Mouse (Mus musculus): ENCODE data around the gene Ccer1. TPM values are rescaled to one million over a fixed set of nuclear protein-coding genes. Genes with fewer than 3 reads are reported as not detected.

Ccer1 gene
- total RNA-seq (2014; rRNA removed; ENCODE audit: low replicate concordance) (not detected in 2 replicates), polyA plus RNA-seq (2015; fragmentation: Nextera tagmentation; extraction: Ambion mirVana) (not detected in 2 replicates)

- DNase-seq (ENCODE audit: low spot score) (no peak), ATAC-seq (ENCODE audit: insufficient read depth, low read depth) (peak; percentile 49; the same call in 1 of the 2 replicates)
- WGBS = 71% methylated on average over 19 of the region's 20 CpGs
- no peak within 1 kb of the TSS for H3K4me3 ChIP-seq (ENCODE audit: low read depth, low read length)
- no peaks in the 10 kb centered on the region for H3K27me3 ChIP-seq (ENCODE audit: control insufficient read depth, insufficient read depth, low read length)
- H3K27ac ChIP-seq (ENCODE audit: low read depth) = no peak within 1 kb of the TSS
- TF ChIP-seq EP300 (IDR thresholded peaks at IDR 0.05; ENCODE audit: low read depth) (no peak), CTCF (IDR thresholded peaks at IDR 0.05; ENCODE audit: low read depth) (no peak)
- H3K4me2 ChIP-seq (ENCODE audit: low read depth, low read length) = no peak within 1 kb of the TSS
- no peaks in the 10 kb centered on the region for H3K36me3 ChIP-seq (replicated peaks; ENCODE audit: control insufficient read depth, insufficient read depth, low read length)
- no peaks in the 10 kb centered on the region for H3K9me3 ChIP-seq (replicated peaks; ENCODE audit: control insufficient read depth, low read length)
- H3K4me1 ChIP-seq (ENCODE audit: control insufficient read depth, insufficient read depth) = no peaks in the 10 kb centered on the region
- H3K9ac ChIP-seq (replicated peaks; ENCODE audit: low read depth, low read length) = no peak within 1 kb of the TSS
Observed at GRCm38 (mm10) chr10:97692913-97693312, at the start of gene Ccer1. Gene Ccer1, plus strand, starts transcription at chr10:97693059.

DNA sequence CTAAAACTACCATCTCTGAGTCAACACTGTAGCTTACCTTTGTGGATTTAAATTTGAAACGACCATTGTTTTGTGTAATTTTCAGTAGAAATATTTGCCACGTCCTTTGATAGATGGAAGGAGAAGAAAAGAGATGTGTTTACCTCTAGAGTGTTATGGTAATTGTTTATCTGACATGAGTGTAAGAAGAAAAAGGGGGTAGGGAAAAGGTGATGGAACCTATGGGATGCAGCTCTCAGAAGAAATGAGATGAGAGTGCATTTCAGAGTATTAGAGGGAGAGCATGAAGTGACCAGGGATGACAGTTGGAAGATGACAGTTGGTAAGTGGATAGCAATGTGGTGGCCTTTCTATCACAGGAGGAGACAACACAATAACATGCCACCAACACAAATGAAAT is 49.1 kb upstream of the Ccer1 start, which contains the start of gene Epyc:
Epyc (plus strand) TSS at position 301 of the 400 bp plus-strand sequence.
- ATAC-seq (ENCODE audit: insufficient read depth, low read depth) (no peak), DNase-seq (ENCODE audit: low spot score) (no peak)
- no peak within 1 kb of the TSS for H3K4me2 ChIP-seq (ENCODE audit: low read depth, low read length)
- H3K27me3 ChIP-seq (ENCODE audit: control insufficient read depth, insufficient read depth, low read length) = no peaks in the 10 kb centered on the region
- H3K9ac ChIP-seq (replicated peaks; ENCODE audit: low read depth, low read length) = no peak within 1 kb of the TSS
- H3K4me1 ChIP-seq (ENCODE audit: control insufficient read depth, insufficient read depth) = no peaks in the 10 kb centered on the region
- no peaks in the 10 kb centered on the region for H3K9me3 ChIP-seq (replicated peaks; ENCODE audit: control insufficient read depth, low read length)
- H3K36me3 ChIP-seq (replicated peaks; ENCODE audit: control insufficient read depth, insufficient read depth, low read length) = no peaks in the 10 kb centered on the region
- 52% methylated on average over 2 of the region's 2 CpGs for WGBS
- H3K27ac ChIP-seq (ENCODE audit: low read depth) = no peak within 1 kb of the TSS
- H3K4me3 ChIP-seq (ENCODE audit: low read depth, low read length) = no peak within 1 kb of the TSS
- TF ChIP-seq EP300 (IDR thresholded peaks at IDR 0.05; ENCODE audit: low read depth) = no peak

DNA sequence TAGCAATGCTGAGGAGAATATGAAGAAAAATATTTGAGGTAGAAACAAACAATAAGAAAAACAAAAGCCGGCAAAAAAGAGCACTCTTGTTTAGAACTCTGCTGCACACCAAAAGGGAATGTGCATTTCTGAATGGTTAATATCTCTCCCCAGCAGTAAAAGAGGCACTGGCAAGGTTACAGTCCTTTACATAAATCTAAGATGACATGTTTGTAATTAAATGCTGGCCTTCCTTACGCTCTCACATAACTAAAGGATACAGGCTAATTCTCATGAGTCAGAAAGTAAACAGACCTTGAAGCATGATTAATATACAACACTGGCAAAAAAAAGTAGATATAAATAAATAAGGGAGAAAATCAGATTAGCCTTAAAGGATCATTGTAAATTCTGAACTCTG is 42.5 kb upstream of the Ccer1 start:
- 66% methylated on average over 2 of the region's 2 CpGs for WGBS
- TF ChIP-seq EP300 (IDR thresholded peaks at IDR 0.05; ENCODE audit: low read depth) (no peak), CTCF (IDR thresholded peaks at IDR 0.05; ENCODE audit: low read depth) (no peak)
- H3K36me3 ChIP-seq (replicated peaks; ENCODE audit: control insufficient read depth, insufficient read depth, low read length) = no peaks in the 10 kb centered on the region
- ATAC-seq (ENCODE audit: insufficient read depth, low read depth) (no peak), DNase-seq (ENCODE audit: low spot score) (no peak)
- no peaks in the 10 kb centered on the region for H3K9me3 ChIP-seq (replicated peaks; ENCODE audit: control insufficient read depth, low read length)
- H3K27me3 ChIP-seq (ENCODE audit: control insufficient read depth, insufficient read depth, low read length) = no peaks in the 10 kb centered on the region
- H3K4me3 ChIP-seq (ENCODE audit: low read depth, low read length) = no peak overlapping the region
- no peak overlapping the region for H3K9ac ChIP-seq (replicated peaks; ENCODE audit: low read depth, low read length)
- H3K27ac ChIP-seq (ENCODE audit: low read depth) = no peak overlapping the region
- no peaks in the 10 kb centered on the region for H3K4me1 ChIP-seq (ENCODE audit: control insufficient read depth, insufficient read depth)
- no peak overlapping the region for H3K4me2 ChIP-seq (ENCODE audit: low read depth, low read length)

DNA sequence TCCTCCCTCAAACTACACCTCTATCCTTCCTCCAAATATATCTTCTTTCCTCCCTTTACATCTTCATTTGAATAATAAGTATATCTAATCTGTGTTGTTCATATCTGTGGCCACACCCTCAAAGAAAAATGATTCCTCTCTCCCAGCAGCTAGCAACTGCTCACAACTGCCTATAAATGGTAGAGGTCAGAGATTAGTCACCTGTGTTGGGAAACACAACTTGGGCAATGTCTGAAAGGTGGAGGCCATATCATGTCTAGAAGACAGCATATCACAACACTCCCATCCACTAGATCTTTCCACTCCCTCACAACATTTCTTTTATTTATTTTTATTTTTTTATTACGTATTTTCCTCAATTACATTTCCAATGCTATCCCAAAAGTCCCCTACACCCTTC is 33.4 kb upstream of the Ccer1 start:
- TF ChIP-seq CTCF (IDR thresholded peaks at IDR 0.05; ENCODE audit: low read depth) (no peak), EP300 (IDR thresholded peaks at IDR 0.05; ENCODE audit: low read depth) (no peak)
- no peak overlapping the region for H3K4me3 ChIP-seq (ENCODE audit: low read depth, low read length)

DNA sequence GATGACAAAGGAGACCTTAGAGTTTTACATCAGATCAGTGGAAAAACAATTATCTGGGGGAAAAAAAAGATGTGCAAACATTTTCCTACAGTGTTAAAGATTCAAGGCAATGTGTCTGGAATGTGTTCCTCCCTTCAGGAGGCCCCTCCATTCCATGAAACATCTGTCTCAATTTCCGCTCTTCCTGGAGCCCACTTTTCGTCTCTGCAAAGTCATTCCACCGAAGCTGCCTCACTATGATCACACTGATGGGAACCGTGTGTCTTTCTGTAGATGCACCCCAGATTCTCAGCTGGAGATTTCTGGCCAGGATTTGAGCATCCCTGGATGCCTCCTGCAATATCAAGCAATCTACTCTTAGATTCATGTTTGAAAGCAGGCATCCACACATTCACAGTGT is 24.2 kb upstream of the Ccer1 start:
- Histone ChIP-seq H3K4me1 (ENCODE audit: control insufficient read depth, insufficient read depth) (no peaks in the 10 kb centered on the region), H3K27me3 (ENCODE audit: control insufficient read depth, insufficient read depth, low read length) (no peaks in the 10 kb centered on the region), H3K9ac (replicated peaks; ENCODE audit: low read depth, low read length) (no peak overlapping the region), H3K36me3 (replicated peaks; ENCODE audit: control insufficient read depth, insufficient read depth, low read length) (no peaks in the 10 kb centered on the region), H3K4me2 (ENCODE audit: low read depth, low read length) (no peak overlapping the region), H3K9me3 (replicated peaks; ENCODE audit: control insufficient read depth, low read length) (no peaks in the 10 kb centered on the region), H3K27ac (ENCODE audit: low read depth) (no peak overlapping the region), H3K4me3 (ENCODE audit: low read depth, low read length) (no peak overlapping the region)
- 55% methylated on average over 4 of the region's 4 CpGs for WGBS
- DNase-seq (ENCODE audit: low spot score) = no peak
- TF ChIP-seq EP300 (IDR thresholded peaks at IDR 0.05; ENCODE audit: low read depth) (no peak), CTCF (IDR thresholded peaks at IDR 0.05; ENCODE audit: low read depth) (no peak)
- ATAC-seq (ENCODE audit: insufficient read depth, low read depth) = no peak

More for the DNA sequence above, 33.4 kb upstream of the Ccer1 start:
- WGBS = 75% methylated on average over 1 of the region's 1 CpGs
- ATAC-seq (ENCODE audit: insufficient read depth, low read depth) (no peak), DNase-seq (ENCODE audit: low spot score) (no peak)
- Histone ChIP-seq H3K27me3 (ENCODE audit: control insufficient read depth, insufficient read depth, low read length) (no peaks in the 10 kb centered on the region), H3K9me3 (replicated peaks; ENCODE audit: control insufficient read depth, low read length) (no peaks in the 10 kb centered on the region), H3K4me1 (ENCODE audit: control insufficient read depth, insufficient read depth) (no peaks in the 10 kb centered on the region), H3K9ac (replicated peaks; ENCODE audit: low read depth, low read length) (no peak overlapping the region), H3K4me2 (ENCODE audit: low read depth, low read length) (no peak overlapping the region), H3K36me3 (replicated peaks; ENCODE audit: control insufficient read depth, insufficient read depth, low read length) (no peaks in the 10 kb centered on the region), H3K27ac (ENCODE audit: low read depth) (no peak overlapping the region)

DNA sequence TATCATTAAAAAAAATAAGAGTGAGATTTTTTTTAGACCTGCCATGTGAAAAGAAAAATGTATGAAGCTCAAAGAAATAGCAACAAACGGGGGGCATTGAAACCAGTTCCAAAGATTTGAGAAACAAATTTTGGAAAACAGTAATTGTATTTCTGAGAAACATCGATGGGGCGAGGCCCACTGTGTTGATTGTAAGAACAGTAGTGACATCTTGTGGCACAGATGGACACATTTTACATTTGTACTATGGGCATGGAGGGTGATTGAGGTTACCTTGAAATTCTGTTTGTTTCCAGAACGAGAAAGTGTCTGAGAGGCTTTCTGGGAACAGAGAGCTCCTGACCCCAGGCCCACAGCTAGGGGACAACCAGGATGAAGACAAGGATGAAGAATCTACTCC is 22.7 kb upstream of the Ccer1 start:
- Histone ChIP-seq H3K4me2 (ENCODE audit: low read depth, low read length) (no peak overlapping the region), H3K27ac (ENCODE audit: low read depth) (no peak overlapping the region), H3K36me3 (replicated peaks; ENCODE audit: control insufficient read depth, insufficient read depth, low read length) (no peaks in the 10 kb centered on the region), H3K4me3 (ENCODE audit: low read depth, low read length) (no peak overlapping the region), H3K4me1 (ENCODE audit: control insufficient read depth, insufficient read depth) (no peaks in the 10 kb centered on the region), H3K9ac (replicated peaks; ENCODE audit: low read depth, low read length) (no peak overlapping the region), H3K9me3 (replicated peaks; ENCODE audit: control insufficient read depth, low read length) (no peaks in the 10 kb centered on the region), H3K27me3 (ENCODE audit: control insufficient read depth, insufficient read depth, low read length) (no peaks in the 10 kb centered on the region)
- no peak for ATAC-seq (ENCODE audit: insufficient read depth, low read depth)
- DNase-seq (ENCODE audit: low spot score) = peak; percentile 66
- WGBS = 47% methylated on average over 4 of the region's 4 CpGs
- TF ChIP-seq CTCF (IDR thresholded peaks at IDR 0.05; ENCODE audit: low read depth) (peak; percentile 66), EP300 (IDR thresholded peaks at IDR 0.05; ENCODE audit: low read depth) (no peak)

Data from heart, postnatal 0 days (tissue).